Mouse (Mus musculus) fibroblast of lung, adult 2 months (primary cell): Measurements from ENCODE around the gene Cog1.

Source experiments
- DNase-seq: peaks from one replicate; pipeline ENCODE4 v3.0.0-alpha.2; 2011; ENCODE audit warnings: low read depth

Cog1 gene

GRCm38 (mm10) chr11:113705966-113706652 is 57.1 kb downstream of the Cog1 start:
- DNase-seq = no peak

- no peak for DNase-seq
Observed at GRCm38 (mm10) chr11:113708629-113709213, 59.8 kb downstream of the Cog1 start.

GRCm38 (mm10) chr11:113709272-113709671 is 60.3 kb downstream of the Cog1 start:
- DNase-seq = no peak

- no peak for DNase-seq
Observed at GRCm38 (mm10) chr11:113709731-113710256, 60.8 kb downstream of the Cog1 start, which contains the start of gene Cpsf4l. TSS of gene Cpsf4l (minus strand) at chr11:113710017.

GRCm38 (mm10) chr11:113710257-113710777 is 61.3 kb downstream of the Cog1 start:
- no peak for DNase-seq

- DNase-seq = no peak
Observed at GRCm38 (mm10) chr11:113711061-113711460, 62.1 kb downstream of the Cog1 start.

GRCm38 (mm10) chr11:113715078-113715674 is 66.2 kb downstream of the Cog1 start:
- no peak for DNase-seq

- DNase-seq = no peak
Observed at GRCm38 (mm10) chr11:113716132-113716531, 67.2 kb downstream of the Cog1 start.
